Mouse (Mus musculus): Measurements from ENCODE around the gene Rgs14.
A peak's percentile ranks its signal among the peaks of the same experiment; 100 is the strongest.

DNA sequence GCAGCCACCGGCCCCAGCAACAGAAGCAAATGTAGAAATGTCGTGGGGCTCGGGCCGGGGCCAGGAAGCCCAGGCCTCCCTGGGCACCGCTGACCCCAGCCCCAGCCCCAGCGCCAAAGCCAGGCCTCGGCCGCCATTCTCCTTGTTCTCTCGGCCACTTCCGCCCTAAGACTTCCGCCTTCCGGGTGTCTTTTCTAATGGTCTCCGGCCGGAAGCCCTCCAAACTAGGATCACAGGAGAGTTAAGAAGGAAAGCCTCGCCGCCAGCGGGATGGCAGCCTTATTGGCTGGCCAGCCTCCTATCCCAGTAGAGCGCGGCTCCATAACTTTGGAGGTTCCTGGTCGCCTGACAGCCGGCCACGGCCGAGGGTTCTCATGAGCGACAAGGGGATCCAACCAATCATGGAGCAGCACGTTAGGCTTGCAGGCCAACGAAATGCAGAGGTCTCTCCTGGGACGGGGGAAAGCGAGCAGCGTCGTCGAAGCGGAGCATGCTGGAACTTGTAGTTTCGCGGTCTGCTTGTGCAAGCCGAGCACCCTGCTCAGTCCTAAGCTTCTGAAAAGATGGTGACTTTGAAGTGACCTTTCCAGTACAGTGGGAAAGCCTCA, 7.0 kb upstream of the Rgs14 start, which contains the start of gene Lman2:
- TF ChIP-seq CTCF (IDR thresholded peaks at IDR 0.05; ENCODE audit: control insufficient read depth, insufficient read depth, low read length) (peak; percentile 15; the same call in 1 of the 2 replicates), POLR2A (IDR thresholded peaks at IDR 0.05; ENCODE audit: borderline replicate concordance, control insufficient read depth, low read depth, low read length) (peak; percentile 47; the same call in 1 of the 2 replicates)
